Mouse (Mus musculus) forebrain, embryonic 16.5 days (tissue): ENCODE measurements at regions not wholly inside any gene's neighbourhood (a gene's known extent, or its start where the extent isn't known, plus 50 kb on each side); places are given as distances from the start of the nearest gene placed in this dataset.

Experiments
- ATAC-seq: fragments of 200-750 bp; cut with Nextera tagmentation; 2 replicates; pipeline ENCODE4 v1.8.0; 2017; ENCODE audit warnings: mild to moderate bottlenecking, moderate library complexity
- H3K27ac ChIP-seq: fragments of 300-500 bp; sonication (generic); 2 replicates; pipeline ENCODE4 v1.5.1; 2014; ENCODE audit warnings: low read length, control low read depth
- H3K27me3 ChIP-seq: fragments of 300-500 bp; sonication (generic); replicated peaks from 2 replicates; pipeline ENCODE4 v1.6.1; 2014; ENCODE audit warnings: low read length; ENCODE audit not compliant: control insufficient read depth, insufficient read depth
- H3K36me3 ChIP-seq: fragments of 300-500 bp; sonication (generic); 2 replicates; pipeline ENCODE4 v1.6.1; 2014; ENCODE audit not compliant: control insufficient read depth, insufficient read depth
- H3K4me1 ChIP-seq: fragments of 300-500 bp; sonication (generic); replicated peaks from 2 replicates; pipeline ENCODE4 v1.6.1; 2014; ENCODE audit warnings: low read length; ENCODE audit not compliant: control insufficient read depth, insufficient read depth
- H3K4me2 ChIP-seq: fragments of 300-500 bp; sonication (generic); 2 replicates; pipeline ENCODE4 v1.6.1; 2014; ENCODE audit warnings: mild to moderate bottlenecking, low read length, control low read depth
- H3K4me3 ChIP-seq: fragments of 300-500 bp; sonication (generic); replicated peaks from 2 replicates; pipeline ENCODE4 v1.5.1; 2014; ENCODE audit warnings: mild to moderate bottlenecking, low read length, control low read depth
- H3K9ac ChIP-seq: fragments of 300-500 bp; sonication (generic); replicated peaks from 2 replicates; pipeline ENCODE4 v1.6.1; 2014; ENCODE audit warnings: low read depth, low read length, control low read depth
- H3K9me3 ChIP-seq: fragments of 300-500 bp; sonication (generic); 2 replicates; pipeline ENCODE4 v1.6.1; 2016; ENCODE audit warnings: low read length; ENCODE audit not compliant: control insufficient read depth
- WGBS: fragments of 180-500 bp; shearing (Covaris S2); extraction: QIAGEN DNeasy Blood & Tissue Kit; methylation state at CpG from one replicate; pipeline ENCODE4 v1.1.7; 2014; 5-methylcytosine and 5-hydroxymethylcytosine counted together

GRCm38 (mm10) chr4:54282934-54283333 lies 457.1 kb downstream of the Tmem38b start:
- Histone ChIP-seq H3K36me3 (no peaks in the 10 kb centered on the region), H3K4me3 (no peak overlapping the region), H3K4me2 (no peak overlapping the region), H3K9me3 (no peaks in the 10 kb centered on the region), H3K27ac (no peak overlapping the region), H3K4me1 (no peaks in the 10 kb centered on the region), H3K27me3 (no peaks in the 10 kb centered on the region), H3K9ac (no peak overlapping the region)
- no peak for ATAC-seq
- 94% methylated on average over 13 of the region's 13 CpGs for WGBS

GRCm38 (mm10) chr4:54313804-54314203 lies 488.0 kb downstream of the Tmem38b start:
- Histone ChIP-seq H3K36me3 (no peaks in the 10 kb centered on the region), H3K9ac (no peak overlapping the region), H3K27me3 (no peaks in the 10 kb centered on the region), H3K4me3 (no peak overlapping the region), H3K27ac (no peak overlapping the region), H3K9me3 (no peaks in the 10 kb centered on the region), H3K4me2 (no peak overlapping the region), H3K4me1 (no peaks in the 10 kb centered on the region)
- ATAC-seq: no peak
- WGBS: 82% methylated on average over 1 of the region's 1 CpGs

GRCm38 (mm10) chr4:54324851-54325250 lies 499.0 kb downstream of the Tmem38b start:
- no peak for ATAC-seq
- Histone ChIP-seq H3K9ac (no peak overlapping the region), H3K4me1 (peaks cover 14% of the 10 kb centered on the region), H3K9me3 (no peaks in the 10 kb centered on the region), H3K36me3 (no peaks in the 10 kb centered on the region), H3K4me3 (no peak overlapping the region), H3K4me2 (no peak overlapping the region), H3K27me3 (no peaks in the 10 kb centered on the region), H3K27ac (no peak overlapping the region)
- WGBS: 78% methylated on average over 5 of the region's 5 CpGs

- H3K27me3 ChIP-seq: no peaks in the 10 kb centered on the region
- ATAC-seq: peak; percentile 36
- 33% methylated on average over 5 of the region's 5 CpGs for WGBS
Observed at GRCm38 (mm10) chr4:54328273-54328672, 502.4 kb downstream of the Tmem38b start.

GRCm38 (mm10) chr4:54328711-54329427 lies 503.0 kb downstream of the Tmem38b start:
- Histone ChIP-seq H3K27me3 (no peaks in the 10 kb centered on the region), H3K4me1 (peaks cover 41% of the 10 kb centered on the region), H3K4me2 (peak overlapping the region; percentile 17), H3K4me3 (no peak overlapping the region), H3K9me3 (no peaks in the 10 kb centered on the region), H3K36me3 (no peaks in the 10 kb centered on the region), H3K27ac (peak overlapping the region; percentile 71), H3K9ac (no peak overlapping the region)
- 14% methylated on average over 17 of the region's 17 CpGs for WGBS
- peak; percentile 39 for ATAC-seq

More at GRCm38 (mm10) chr4:54328273-54328672, 502.4 kb downstream of the Tmem38b start:
- no peak overlapping the region for H3K4me2 ChIP-seq
- no peaks in the 10 kb centered on the region for H3K9me3 ChIP-seq
- no peak overlapping the region for H3K9ac ChIP-seq
- no peak overlapping the region for H3K4me3 ChIP-seq
- peak overlapping the region; percentile 71 for H3K27ac ChIP-seq
- no peaks in the 10 kb centered on the region for H3K36me3 ChIP-seq
- H3K4me1 ChIP-seq: peaks cover 36% of the 10 kb centered on the region

GRCm38 (mm10) chr4:54330686-54331085 lies 504.8 kb downstream of the Tmem38b start:
- H3K36me3 ChIP-seq: no peaks in the 10 kb centered on the region
- 52% methylated on average over 3 of the region's 3 CpGs for WGBS
- peaks cover 41% of the 10 kb centered on the region for H3K4me1 ChIP-seq
- H3K9ac ChIP-seq: no peak overlapping the region
- no peak for ATAC-seq
- H3K9me3 ChIP-seq: no peaks in the 10 kb centered on the region
- no peak overlapping the region for H3K4me2 ChIP-seq
- H3K4me3 ChIP-seq: no peak overlapping the region
- no peaks in the 10 kb centered on the region for H3K27me3 ChIP-seq
- H3K27ac ChIP-seq: peak overlapping the region; percentile 75

- H3K4me1 ChIP-seq: peaks cover 41% of the 10 kb centered on the region
- H3K36me3 ChIP-seq: no peaks in the 10 kb centered on the region
- H3K27me3 ChIP-seq: no peaks in the 10 kb centered on the region
- H3K4me2 ChIP-seq: peak overlapping the region; percentile 4; the same call in 1 of the 2 replicates
- ATAC-seq: peak; percentile 75
- peak overlapping the region; percentile 84 for H3K27ac ChIP-seq
- H3K4me3 ChIP-seq: no peak overlapping the region
- 5% methylated on average over 12 of the region's 12 CpGs for WGBS
- no peaks in the 10 kb centered on the region for H3K9me3 ChIP-seq
- H3K9ac ChIP-seq: no peak overlapping the region
Observed at GRCm38 (mm10) chr4:54331588-54332211, 505.9 kb downstream of the Tmem38b start.

GRCm38 (mm10) chr4:54332261-54332660 lies 506.4 kb downstream of the Tmem38b start:
- peak; percentile 26; the same call in 1 of the 2 replicates for ATAC-seq
- Histone ChIP-seq H3K4me3 (no peak overlapping the region), H3K9me3 (no peaks in the 10 kb centered on the region), H3K9ac (no peak overlapping the region), H3K27me3 (no peaks in the 10 kb centered on the region), H3K36me3 (no peaks in the 10 kb centered on the region), H3K27ac (peak overlapping the region; percentile 84), H3K4me2 (peak overlapping the region; percentile 16; the same call in 1 of the 2 replicates), H3K4me1 (peaks cover 41% of the 10 kb centered on the region)
- WGBS: 41% methylated on average over 7 of the region's 7 CpGs

- no peaks in the 10 kb centered on the region for H3K36me3 ChIP-seq
- H3K9ac ChIP-seq: no peak overlapping the region
- no peak for ATAC-seq
- no peaks in the 10 kb centered on the region for H3K27me3 ChIP-seq
- no peak overlapping the region for H3K4me3 ChIP-seq
- H3K4me1 ChIP-seq: peaks cover 2% of the 10 kb centered on the region
- WGBS: 50% methylated on average over 1 of the region's 1 CpGs
- no peak overlapping the region for H3K27ac ChIP-seq
- no peaks in the 10 kb centered on the region for H3K9me3 ChIP-seq
- H3K4me2 ChIP-seq: no peak overlapping the region
Observed at GRCm38 (mm10) chr4:54338556-54338955, 512.7 kb downstream of the Tmem38b start.
